Mouse (Mus musculus) B cell, adult 2 months (primary cell): Measurements from ENCODE around the gene Epha4.

Experiments used
- DNase-seq, 2 experiments: peaks; one replicate each; pipeline ENCODE4 v3.0.0; 2022

Gene Epha4

GRCm38 (mm10) chr1:77473446-77474376 lies 41.2 kb downstream of the Epha4 start:
- DNase-seq: no peak

GRCm38 (mm10) chr1:77472566-77472965 lies 42.3 kb downstream of the Epha4 start:
- DNase-seq: no peak

DNA sequence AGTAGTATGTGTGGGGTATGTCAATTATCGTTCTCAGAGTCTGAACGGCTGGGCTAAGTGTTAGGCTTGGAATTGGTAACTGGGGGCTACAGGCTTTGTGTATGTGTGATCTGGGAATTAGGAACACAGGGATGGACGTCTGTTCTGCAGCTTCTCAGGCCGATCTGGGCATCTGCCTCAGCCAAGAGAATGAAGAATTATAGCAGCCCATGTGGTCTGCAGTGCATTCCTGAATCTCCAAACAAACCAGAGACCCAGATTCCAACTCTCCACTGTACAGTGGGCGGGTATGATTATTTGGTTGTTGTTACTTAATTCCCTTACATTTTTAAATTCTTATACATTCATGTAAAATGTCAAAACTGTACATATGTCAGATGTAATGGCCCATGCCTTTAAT lies 43.4 kb downstream of the Epha4 start:
- no peak for DNase-seq

DNA sequence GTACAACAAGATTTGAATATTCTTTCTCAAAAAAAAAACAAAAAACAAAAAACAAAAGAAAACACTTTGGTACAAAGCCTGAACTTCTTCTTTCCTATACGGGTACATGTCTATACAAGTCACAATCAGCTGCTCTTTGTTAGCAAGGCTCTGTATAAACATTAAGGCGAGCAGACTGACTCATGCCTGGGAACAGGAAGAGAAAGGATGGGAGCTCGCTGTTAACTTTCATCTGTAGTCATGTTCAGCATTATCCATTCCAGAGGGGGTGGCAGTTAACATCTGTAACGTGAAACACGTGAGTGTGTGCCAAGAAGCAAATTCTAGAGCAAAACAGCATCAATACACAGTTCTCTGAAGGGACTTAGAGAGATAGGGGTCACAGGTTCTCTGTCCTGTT lies 43.9 kb downstream of the Epha4 start:
- DNase-seq: no peak

DNA sequence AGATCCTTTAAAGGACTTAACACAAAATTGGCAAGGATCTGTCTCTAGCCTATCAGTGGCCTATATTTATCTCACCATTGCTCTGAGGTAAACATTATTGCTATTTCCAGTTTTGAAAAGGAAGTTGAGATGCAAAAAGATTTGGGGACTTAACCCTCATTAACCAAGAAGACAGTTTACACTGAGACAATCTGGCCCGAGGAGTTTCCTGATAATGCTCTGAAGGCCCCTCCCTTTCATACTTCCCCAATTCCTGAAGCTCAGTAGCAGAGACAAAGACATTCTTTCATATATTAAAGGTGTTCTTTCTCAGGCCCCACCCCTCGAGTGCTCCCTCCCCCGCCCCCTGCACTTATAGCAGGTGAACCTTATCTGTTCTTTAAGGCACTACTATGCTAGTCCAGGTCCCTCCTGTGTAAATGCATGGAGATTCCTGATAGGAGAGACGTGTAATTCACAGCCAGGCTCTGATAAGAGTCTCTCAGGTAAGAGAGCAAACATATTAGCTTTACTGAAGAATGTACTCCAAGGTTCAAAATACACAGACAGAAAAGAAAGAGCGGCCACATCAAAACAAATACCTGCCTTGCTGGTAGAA lies 46.1 kb downstream of the Epha4 start:
- DNase-seq: no peak

- DNase-seq: no peak
Measured at GRCm38 (mm10) chr1:77465524-77465923, 49.4 kb downstream of the Epha4 start.

- no peak for DNase-seq
Measured at GRCm38 (mm10) chr1:77464108-77464507, 50.8 kb downstream of the Epha4 start.

GRCm38 (mm10) chr1:77461877-77462615 lies 52.8 kb downstream of the Epha4 start:
- no peak for DNase-seq

DNA sequence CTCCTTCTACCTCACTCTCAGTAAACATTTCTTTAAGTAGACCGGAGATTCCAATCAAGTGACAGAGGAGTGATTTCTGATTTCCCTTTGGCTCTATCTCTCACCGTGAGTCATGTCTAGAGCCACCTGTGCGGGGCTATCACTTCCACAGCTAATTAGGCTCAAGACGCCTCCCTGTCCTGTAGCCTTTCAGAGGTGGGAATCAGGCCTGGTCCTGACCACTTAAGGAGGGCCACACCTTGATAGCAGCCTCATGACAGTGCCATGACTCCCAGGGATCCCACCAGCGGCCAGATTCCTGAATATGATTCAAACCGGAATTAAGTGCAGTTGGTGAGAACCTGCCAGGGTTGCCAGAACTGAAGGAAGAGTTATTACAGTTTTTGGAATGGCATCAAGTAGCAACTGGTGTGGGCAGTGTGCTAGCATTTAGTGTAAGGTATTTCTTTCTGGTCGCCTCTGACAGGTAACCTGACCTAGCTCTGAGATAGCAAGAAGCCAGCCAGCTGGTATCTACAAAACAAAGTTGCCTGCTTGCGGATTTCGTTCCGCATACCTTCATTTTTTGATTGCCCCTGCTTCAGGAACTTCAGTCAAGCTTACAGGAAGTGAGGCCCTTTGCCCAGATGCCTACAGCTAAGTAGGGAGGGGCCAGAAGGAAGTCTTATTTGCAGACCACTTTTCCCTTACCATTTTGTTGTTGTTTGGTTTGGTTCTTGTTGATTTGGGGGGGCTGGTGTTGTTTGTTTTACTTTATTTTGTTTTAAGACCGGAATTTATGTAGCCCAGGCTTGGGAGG lies 53.9 kb downstream of the Epha4 start:
- no peak for DNase-seq

DNA sequence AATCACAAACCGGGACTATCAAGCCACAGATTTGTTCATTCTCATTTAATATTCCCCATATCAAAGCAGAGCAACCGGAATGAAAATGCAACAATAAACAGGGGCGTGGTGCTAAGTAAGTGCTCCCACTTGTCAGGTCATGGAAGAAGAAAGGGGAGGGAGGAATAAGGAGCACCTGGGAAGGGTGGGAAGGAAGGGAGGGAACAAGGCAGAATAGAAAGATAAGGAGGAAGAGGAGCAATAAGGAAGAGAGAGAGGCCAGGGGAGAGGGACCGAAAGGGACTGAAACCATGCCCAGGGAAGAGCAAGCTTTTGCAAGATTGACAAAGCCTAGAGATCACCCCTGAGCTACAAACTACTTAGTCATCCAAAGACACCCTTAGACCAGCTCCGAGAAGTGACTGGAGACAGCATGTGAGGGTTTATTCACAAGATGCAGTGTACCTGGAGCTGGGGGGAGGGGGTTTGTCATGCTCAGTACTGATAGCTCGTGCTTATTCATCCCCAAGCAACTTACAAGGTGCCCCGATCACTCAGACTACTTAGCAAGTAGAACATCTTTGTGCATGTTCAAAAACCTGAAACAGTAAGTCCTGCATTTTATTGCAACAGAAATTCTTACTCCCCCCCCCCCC lies 56.0 kb downstream of the Epha4 start:
- DNase-seq: no peak

DNA sequence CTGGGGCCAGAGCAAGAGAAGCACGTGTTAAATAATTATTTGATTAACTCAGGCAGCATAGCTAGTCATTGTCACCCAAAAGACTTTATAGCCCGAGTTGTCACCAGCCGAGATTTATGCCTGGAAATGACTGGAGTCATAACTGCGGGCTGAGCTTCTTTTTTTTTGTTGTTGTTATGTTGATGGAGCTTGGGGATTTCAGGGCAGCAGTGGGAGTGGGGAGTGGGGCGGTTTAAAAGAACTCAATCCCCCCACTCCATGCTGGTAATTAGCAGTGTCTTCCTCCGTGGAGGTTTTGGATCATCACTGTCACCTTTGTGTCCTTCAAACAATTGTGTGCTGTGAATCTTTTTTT lies 57.5 kb downstream of the Epha4 start:
- DNase-seq: no peak

DNA sequence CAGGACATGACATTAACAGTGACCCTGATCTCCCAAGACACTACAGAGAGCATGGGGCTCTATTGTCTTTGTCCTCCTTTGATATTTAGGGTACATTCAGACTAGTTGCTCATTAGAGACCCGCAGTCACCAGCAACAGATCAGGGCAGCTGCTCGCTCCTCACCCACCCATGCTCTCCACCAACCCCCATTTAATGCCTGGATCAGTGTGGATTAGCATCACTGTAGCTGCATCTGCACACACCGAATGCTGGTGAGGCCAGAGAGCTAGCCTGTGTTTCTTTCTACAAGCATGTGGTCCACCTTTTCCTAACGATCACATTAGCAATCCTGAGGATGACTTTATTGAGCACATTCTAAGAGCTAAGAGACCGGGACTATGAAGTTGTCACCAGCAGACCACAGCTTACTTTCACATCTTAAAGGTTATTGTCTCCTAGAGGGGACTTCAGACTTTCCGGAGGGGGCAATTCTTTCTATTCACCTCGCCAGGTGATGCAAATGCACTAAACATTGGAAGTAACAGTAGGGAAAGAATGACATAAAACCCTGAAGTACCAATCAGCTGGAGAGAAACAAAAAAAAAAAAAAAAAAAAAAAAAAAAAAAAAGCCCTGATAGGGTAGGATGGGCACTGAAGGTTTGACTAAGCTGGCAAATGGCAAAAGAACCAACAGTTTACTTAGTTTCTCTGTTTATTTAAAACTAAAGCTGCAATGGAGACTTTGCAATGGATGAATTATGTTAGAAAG lies 58.0 kb downstream of the Epha4 start:
- no peak for DNase-seq

GRCm38 (mm10) chr1:77453811-77454210 lies 61.1 kb downstream of the Epha4 start:
- DNase-seq: no peak

DNA sequence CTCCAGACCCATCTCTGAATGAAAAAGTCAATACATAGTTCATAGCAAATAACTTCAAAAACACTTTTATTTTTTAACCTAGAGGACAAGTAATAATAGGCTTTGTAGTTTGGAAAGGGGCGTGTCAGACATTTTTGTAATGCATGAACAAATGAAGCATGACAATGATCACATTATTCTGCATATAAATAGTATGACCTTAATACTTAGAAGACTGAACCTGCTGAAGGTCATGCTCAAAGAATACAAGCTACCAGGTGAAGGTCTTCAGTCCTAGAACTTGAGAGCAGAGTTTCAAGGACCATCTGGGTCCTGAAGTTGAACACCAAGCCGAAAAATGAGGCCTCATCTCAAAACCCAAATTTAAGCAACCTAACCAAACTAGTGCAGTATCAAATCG lies 62.2 kb downstream of the Epha4 start:
- DNase-seq: no peak

DNA sequence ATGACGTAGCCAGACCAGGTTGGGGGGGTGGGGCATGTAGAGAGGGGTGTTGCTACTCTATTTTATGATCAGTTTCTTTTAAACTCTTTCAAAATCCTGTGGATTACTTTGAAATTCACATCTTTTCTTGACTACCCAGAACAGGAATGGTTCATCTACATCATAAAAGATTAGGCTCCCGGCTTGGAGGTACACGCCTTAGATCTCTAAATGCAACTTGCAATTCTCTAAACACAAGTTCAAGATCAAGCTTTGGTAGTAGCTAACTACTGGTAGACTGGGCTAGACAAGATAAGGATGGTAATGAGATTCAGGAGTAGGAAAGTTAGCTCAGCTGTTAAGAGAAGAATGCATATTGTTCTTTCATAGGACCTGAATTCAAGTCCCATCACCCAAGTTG lies 63.3 kb downstream of the Epha4 start:
- DNase-seq: no peak

DNA sequence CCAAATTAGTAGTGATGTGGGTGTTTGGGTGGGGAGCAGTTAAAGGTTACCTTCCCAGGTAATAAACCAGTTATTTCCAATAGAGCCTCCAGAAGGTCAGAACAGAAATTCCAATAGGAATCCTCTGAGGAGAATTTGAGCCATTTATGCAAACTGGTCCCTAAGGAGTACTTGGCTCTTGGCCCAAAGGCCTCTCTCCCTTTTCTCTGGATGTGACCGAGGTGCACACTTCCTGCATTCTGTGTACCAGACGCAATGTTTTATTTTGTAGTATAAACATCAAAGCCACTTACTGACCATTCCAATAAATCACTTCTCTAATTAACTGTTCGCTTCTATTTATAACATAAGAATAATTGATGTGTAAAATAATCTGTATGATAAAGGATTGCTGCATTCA lies 64.7 kb downstream of the Epha4 start:
- DNase-seq: no peak

GRCm38 (mm10) chr1:77447061-77447614 lies 67.8 kb downstream of the Epha4 start:
- no peak for DNase-seq

- no peak for DNase-seq
Measured at GRCm38 (mm10) chr1:77446438-77446837, 68.5 kb downstream of the Epha4 start.

- DNase-seq: no peak
Measured at GRCm38 (mm10) chr1:77444648-77445047, 70.2 kb downstream of the Epha4 start.

DNA sequence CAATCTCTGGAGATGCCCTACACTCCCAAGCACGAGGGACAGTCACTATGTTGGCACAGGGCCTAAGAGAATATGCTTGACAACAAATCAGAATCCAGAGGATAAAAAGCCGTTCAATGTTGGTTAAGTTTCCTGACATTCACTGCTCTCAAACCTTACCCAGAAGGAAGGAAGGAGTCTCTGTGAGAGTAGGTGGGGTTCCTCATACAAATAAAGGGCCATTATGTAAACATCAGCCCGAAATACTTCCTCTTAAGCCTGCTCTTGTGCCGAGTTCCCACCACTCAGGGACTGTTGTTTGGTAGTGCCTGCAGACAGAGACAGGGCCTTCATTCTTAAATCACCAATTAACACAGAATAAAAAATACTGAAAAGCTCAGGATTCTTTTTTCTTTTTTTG lies 72.9 kb downstream of the Epha4 start:
- DNase-seq: no peak

- no peak for DNase-seq
Measured at GRCm38 (mm10) chr1:77441401-77441800, 73.5 kb downstream of the Epha4 start.
